25 mouse cellular contexts compared by ENCODE assay signal in the genomic region with DNA sequence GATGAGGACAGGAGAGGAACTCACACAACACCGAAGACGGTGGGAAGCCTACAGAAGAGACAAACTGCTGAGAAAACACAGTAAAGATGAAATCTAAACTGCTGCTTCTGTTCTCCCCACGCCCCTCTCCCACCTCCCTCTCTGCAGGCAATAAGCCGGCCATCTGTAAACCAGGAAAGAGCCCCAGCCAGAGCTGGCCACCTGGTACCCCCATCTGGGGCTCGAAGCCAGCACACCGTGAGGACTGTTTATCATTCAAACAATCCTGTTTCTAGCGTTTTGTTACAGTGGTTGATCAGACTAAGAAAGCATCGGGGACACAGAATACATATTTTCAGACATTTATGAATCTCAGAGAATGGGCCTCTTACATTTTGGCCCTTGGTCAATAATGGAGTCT.
DNase-seq lines count a peak whose midpoint lies in the region; ATAC-seq and TF ChIP-seq lines count a peak whose summit lies in the region.
"Had no signal": no experiment of that assay in that cellular context is flagged by ENCODE, and none has a peak within 500 bp of the region (broad histone marks: within the 10 kb centered on the region; RNA-seq: fewer than 3 reads in every experiment).

No protein-coding gene starts in this region.

- H3K27ac ChIP-seq in cerebellum, adult 2 months (ENCODE audit: insufficient read depth, low read length) = no peak overlapping the region
- no peak overlapping the region for H3K27ac ChIP-seq in heart, embryonic 10.5 days
- H3K27ac ChIP-seq in liver, postnatal 0 days (ENCODE audit: low read depth) = no peak overlapping the region
- no peak overlapping the region for H3K27ac ChIP-seq in liver, embryonic 12.5 days
- H3K27ac ChIP-seq: embryonic facial prominence, embryonic 10.5 days; embryonic facial prominence, embryonic 12.5 days; forebrain, embryonic 13.5 days; forebrain, embryonic 15.5 days had no signal

- H3K36me3 ChIP-seq in heart, embryonic 10.5 days = no peaks in the 10 kb centered on the region
- H3K36me3 ChIP-seq in liver, postnatal 0 days (replicated peaks; ENCODE audit: insufficient read depth, low read length) = no peaks in the 10 kb centered on the region
- H3K36me3 ChIP-seq in liver, embryonic 12.5 days = no peaks in the 10 kb centered on the region
- H3K36me3 ChIP-seq: embryonic facial prominence, embryonic 10.5 days; embryonic facial prominence, embryonic 12.5 days; forebrain, embryonic 15.5 days; G1E had no signal

- no peak for TF ChIP-seq EP300 in liver, postnatal 0 days (IDR thresholded peaks at IDR 0.05; ENCODE audit: low read depth)

- WGBS in cerebellum, adult 2 months = 39% methylated on average over 8 of the region's 8 CpGs
- WGBS in heart, embryonic 10.5 days = 78% methylated on average over 8 of the region's 8 CpGs
- 68% methylated on average over 8 of the region's 8 CpGs for WGBS in liver, postnatal 0 days (ENCODE audit: insufficient replicate concordance)
- WGBS in liver, embryonic 12.5 days (ENCODE audit: insufficient replicate concordance) = 69% methylated on average over 8 of the region's 8 CpGs

- no peak for ATAC-seq in liver, postnatal 0 days
- no peak for ATAC-seq in liver, embryonic 12.5 days
- ATAC-seq: activated CD4-positive, CD25-positive, alpha-beta regulatory T cell, adult 4 months; CD4-positive, CD25-positive, alpha-beta regulatory T cell, adult 4 months; forebrain, embryonic 13.5 days; forebrain, embryonic 15.5 days; forebrain, postnatal 0 days; Patski had no signal

- no peaks in the 10 kb centered on the region for H3K4me1 ChIP-seq in cerebellum, adult 2 months (ENCODE audit: control insufficient read depth, insufficient read depth, low read length)
- no peaks in the 10 kb centered on the region for H3K4me1 ChIP-seq in heart, embryonic 10.5 days
- H3K4me1 ChIP-seq in liver, postnatal 0 days (ENCODE audit: insufficient read depth) = no peaks in the 10 kb centered on the region
- H3K4me1 ChIP-seq in liver, embryonic 12.5 days = no peaks in the 10 kb centered on the region
- H3K4me1 ChIP-seq: embryonic facial prominence, embryonic 10.5 days; embryonic facial prominence, embryonic 12.5 days; forebrain, embryonic 13.5 days; forebrain, embryonic 15.5 days had no signal

- H3K4me2 ChIP-seq in liver, postnatal 0 days (ENCODE audit: low read depth, low read length) = no peak overlapping the region
- no peak overlapping the region for H3K4me2 ChIP-seq in liver, embryonic 12.5 days
- H3K4me2 ChIP-seq: embryonic facial prominence, embryonic 12.5 days; forebrain, embryonic 13.5 days; forebrain, embryonic 15.5 days had no signal

- no peak overlapping the region for H3K9ac ChIP-seq in liver, postnatal 0 days (replicated peaks)
- H3K9ac ChIP-seq in liver, embryonic 12.5 days = no peak overlapping the region
- H3K9ac ChIP-seq: embryonic facial prominence, embryonic 12.5 days; forebrain, embryonic 13.5 days; forebrain, embryonic 15.5 days; forebrain, postnatal 0 days had no signal

- no peaks in the 10 kb centered on the region for H3K9me3 ChIP-seq in heart, embryonic 10.5 days
- no peaks in the 10 kb centered on the region for H3K9me3 ChIP-seq in liver, postnatal 0 days (ENCODE audit: low read length)
- H3K9me3 ChIP-seq in liver, embryonic 12.5 days (replicated peaks) = no peaks in the 10 kb centered on the region
- H3K9me3 ChIP-seq: embryonic facial prominence, embryonic 10.5 days; embryonic facial prominence, embryonic 12.5 days; forebrain, embryonic 13.5 days; forebrain, embryonic 15.5 days had no signal

- no peak for TF ChIP-seq CTCF in cerebellum, adult 2 months (IDR thresholded peaks at IDR 0.05; ENCODE audit: borderline replicate concordance, insufficient read depth, low read depth, low read length)
- no peak for TF ChIP-seq CTCF in liver, postnatal 0 days (IDR thresholded peaks at IDR 0.05; ENCODE audit: low read depth)

- TF ChIP-seq POLR2A in cerebellum, adult 2 months (IDR thresholded peaks at IDR 0.05; ENCODE audit: borderline replicate concordance, insufficient read depth, low read length) = no peak

- H3K4me3 ChIP-seq in cerebellum, adult 2 months (replicated peaks; ENCODE audit: insufficient read depth, low read depth, low read length) = no peak overlapping the region
- H3K4me3 ChIP-seq in heart, embryonic 10.5 days = no peak overlapping the region
- no peak overlapping the region for H3K4me3 ChIP-seq in liver, postnatal 0 days (ENCODE audit: low read depth, low read length)
- H3K4me3 ChIP-seq in liver, embryonic 12.5 days = no peak overlapping the region
- H3K4me3 ChIP-seq: embryonic facial prominence, embryonic 10.5 days; embryonic facial prominence, embryonic 12.5 days; forebrain, embryonic 13.5 days; forebrain, embryonic 15.5 days had no signal

- H3K27me3 ChIP-seq in cerebellum, adult 2 months (ENCODE audit: control insufficient read depth, insufficient read depth, low read length) = no peaks in the 10 kb centered on the region
- H3K27me3 ChIP-seq in heart, embryonic 10.5 days (ENCODE audit: insufficient read depth, poor library complexity, severe bottlenecking) = no peaks in the 10 kb centered on the region
- H3K27me3 ChIP-seq in liver, postnatal 0 days (ENCODE audit: insufficient read depth, low read length) = no peaks in the 10 kb centered on the region
- no peaks in the 10 kb centered on the region for H3K27me3 ChIP-seq in liver, embryonic 12.5 days (replicated peaks)
- H3K27me3 ChIP-seq: CH12.LX; embryonic facial prominence, embryonic 12.5 days; forebrain, embryonic 13.5 days; forebrain, embryonic 15.5 days; Patski had no signal

- peak; percentile 58 to 74 for DNase-seq in cerebellum, postnatal 10 days
- DNase-seq in cerebellum, adult 2 months = no peak
- DNase-seq in heart, embryonic 10.5 days (ENCODE audit: low spot score) = peak; percentile 61
- DNase-seq in heart, adult 8-10 months (ENCODE audit: low spot score) = no peak
- DNase-seq in liver, postnatal 0 days = peak; percentile 4
- DNase-seq in brain, adult 2 months (ENCODE audit: low read depth, low spot score) = peak; percentile 9
- DNase-seq in layer of hippocampus, postnatal 36 days = no peak
- DNase-seq: adrenal gland, adult 8-10 months; adrenal gland, postnatal 14 days; adrenal gland, postnatal 36 days; B cell, adult 2 months; cerebellum, adult 18-20 months; cerebellum, adult 9-10 months; cerebellum, postnatal 25 days; forebrain, postnatal 0 days had no signal

Comparison
In these comparisons a context has a peak if more than half of its experiments do, and no peak if none do; other contexts are left out.
1. DNase-seq: peak in cerebellum, postnatal 10 days (2 of 2), heart, embryonic 10.5 days (single experiment), liver, postnatal 0 days (single experiment) and brain, adult 2 months (single experiment); none in cerebellum, adult 2 months (0 of 2), heart, adult 8-10 months (single experiment) and layer of hippocampus, postnatal 36 days (0 of 2).